Mouse (Mus musculus) frontal cortex, postnatal 10 days (tissue): ENCODE measurements around the gene Serf2.
"Not testable (repeated sequence)": the region's sequence is repeated elsewhere in the genome, so short reads cannot be mapped to it uniquely, and the experiment has no call there.

ENCODE experiments used
- DNase-seq, 2 experiments: peaks; one replicate each; pipeline ENCODE4 v3.0.0; 2022; ENCODE audit warnings: low spot score in 2 of 2, mixed read lengths in 1 of 2

The Serf2 gene

DNA sequence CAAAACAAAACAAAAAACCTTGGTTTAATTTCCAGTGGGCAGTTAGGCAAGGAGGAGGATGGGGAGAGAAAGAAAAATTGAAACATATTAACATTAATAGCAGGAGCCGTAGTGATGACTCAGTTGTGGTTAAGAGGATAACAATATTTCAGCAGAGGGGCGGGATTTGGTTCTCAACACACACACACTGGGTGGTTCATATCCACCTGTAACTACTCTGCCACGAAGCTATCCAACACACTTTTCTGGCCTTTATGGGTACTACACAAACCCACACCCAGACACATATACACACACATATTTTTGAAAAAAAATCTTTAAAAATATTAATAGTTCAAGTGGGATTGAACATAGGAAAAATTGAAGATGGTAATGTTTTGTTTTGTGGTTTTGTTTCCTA lies 2.0 kb upstream of the Serf2 start:
- DNase-seq = no peak

DNA sequence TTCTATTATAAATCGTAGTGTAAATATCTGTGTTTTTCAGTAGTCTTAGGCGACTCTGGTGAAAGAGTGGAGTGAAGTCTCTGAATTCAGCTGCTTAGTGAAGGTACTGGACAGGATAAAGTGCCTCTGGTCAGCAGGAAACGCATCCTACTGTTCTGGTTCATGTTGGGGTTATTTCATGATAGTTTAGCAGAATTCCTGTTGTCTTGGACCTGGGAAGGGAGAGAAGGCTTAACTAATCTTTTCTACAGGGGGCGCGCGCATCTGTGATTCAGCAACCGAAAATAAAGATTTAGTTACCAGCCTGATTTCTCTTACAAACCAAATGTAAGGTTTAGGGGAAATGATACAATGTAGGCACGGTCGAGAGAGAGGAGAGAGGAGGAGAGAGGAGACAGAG lies 859 bp upstream of the Serf2 start:
- no peak for DNase-seq

DNA sequence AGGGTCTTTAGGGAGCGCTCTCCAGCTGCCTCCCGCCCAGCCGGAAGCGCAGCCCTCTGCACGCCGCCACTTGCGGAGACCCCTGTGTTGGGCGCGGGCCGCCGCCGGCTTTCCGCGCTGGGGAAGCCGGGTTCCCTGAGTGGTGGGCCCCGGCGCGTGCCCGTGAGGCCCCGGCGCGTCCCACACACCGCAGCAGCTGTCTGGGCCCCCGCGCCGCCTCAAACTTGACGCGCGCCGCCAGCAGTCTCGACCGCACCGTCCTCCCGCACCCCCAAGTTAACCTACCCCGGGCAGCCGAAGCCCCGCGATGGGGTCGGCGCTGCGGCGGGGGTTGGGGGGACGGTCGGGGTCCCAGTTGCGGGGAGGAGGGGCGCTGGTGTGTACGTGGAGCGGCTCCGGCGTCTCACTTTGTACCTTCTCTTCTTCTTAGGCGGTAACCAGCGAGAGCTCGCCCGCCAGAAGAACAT lies 583 bp downstream of the Serf2 start:
- no peak for DNase-seq

DNA sequence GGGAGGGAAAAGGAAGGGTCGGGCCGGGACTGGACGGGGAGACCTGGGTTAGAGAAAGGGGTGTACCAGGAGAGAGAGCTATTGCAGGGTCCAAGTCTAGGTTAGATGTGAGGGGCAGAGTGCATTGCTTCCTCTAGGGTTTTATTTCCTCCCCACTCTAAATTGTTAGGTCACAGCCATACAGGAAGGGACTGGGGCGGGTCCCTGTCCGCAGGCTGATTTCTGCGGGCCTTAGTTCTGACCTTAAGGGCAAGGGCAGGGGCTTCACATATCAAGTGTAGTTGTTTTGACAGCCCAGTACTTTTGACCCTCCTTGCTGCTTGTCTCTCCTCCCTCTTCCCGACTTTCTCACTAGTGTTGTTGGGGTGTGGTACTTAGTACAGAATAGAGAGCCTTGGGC lies 1.1 kb downstream of the Serf2 start:
- no peak for DNase-seq

DNA sequence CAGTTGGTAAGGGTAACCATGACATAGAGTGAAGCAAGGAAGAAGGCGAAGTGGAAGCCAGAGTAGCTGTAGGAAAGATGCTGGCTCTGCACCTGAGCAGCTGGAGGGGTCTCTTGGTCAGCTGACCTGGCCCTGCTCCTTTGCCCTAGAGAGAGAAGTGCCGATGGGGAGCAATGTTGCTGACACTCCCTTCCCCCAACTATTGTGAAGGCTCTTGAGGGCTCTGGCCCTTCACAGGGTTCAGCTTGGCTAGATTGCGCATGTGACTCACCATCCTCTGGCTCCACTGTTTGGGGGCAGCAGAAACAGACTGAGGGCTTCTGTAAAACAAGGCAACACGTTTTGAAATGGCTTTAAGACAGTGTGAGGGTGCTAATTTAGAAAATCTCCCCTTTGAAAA lies 3.4 kb downstream of the Serf2 start:
- no peak for DNase-seq

DNA sequence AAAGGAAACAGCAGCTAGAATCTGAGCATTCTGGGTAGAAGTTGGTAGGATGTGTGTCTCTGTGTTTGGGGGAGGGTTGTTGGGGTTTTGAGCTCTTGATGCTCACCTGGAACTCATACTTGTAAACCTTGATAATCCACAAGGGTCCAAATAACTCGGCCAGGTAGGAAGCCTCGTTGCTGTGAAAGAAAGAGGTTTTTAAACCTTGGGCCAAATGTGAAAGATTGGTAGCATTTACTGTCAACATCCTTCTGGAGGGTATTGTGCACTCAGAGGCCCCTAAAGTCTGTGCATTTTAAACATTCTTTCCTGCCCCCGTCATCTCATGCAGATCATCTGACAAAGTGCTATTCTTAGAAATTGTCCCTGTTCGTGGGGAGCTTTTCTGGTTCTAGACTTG lies 4.0 kb downstream of the Serf2 start, which contains the start of gene Hypk:
Hypk (plus strand) TSS at position 301 of the 400 bp plus-strand sequence.
- no peak for DNase-seq

DNA sequence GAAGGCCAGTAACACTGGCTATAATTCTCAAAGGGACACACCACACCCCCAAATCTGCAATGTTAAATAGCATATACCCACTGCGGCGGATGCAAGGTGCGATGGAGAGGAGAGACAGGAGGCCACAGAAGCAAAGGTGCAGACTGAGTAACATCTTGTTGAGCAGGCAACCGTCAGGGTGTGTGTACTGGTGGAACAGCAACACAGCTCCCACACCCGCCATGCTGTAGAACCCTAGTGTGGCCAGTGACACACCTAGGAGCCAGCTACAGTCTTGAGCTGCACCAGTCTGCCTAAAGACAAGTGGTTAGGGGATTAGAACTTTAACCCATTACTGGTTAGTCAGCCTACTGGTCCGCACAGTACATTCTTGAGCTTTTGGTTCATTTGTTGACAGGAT lies 4.9 kb downstream of the Serf2 start:
- no peak for DNase-seq

DNA sequence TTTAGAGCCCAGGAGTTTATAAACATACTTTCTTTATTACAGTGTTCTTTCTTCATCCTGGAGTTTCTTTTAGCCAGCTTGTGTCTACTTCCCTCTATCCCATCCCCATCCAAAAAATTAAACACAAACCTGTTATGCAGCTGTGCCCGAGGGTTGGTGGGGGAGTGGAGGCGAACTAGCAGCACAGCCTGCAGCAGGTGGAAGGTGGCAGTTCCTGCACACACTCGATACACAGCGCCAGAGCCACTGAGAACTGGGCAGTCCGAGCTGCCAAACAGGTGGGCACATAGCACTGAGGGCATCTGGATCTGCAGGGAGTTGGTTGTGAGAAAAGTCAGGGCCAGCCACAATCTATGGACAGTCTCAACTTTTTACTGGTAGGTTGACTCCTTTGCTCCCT lies 6.5 kb downstream of the Serf2 start:
- no peak for DNase-seq

DNA sequence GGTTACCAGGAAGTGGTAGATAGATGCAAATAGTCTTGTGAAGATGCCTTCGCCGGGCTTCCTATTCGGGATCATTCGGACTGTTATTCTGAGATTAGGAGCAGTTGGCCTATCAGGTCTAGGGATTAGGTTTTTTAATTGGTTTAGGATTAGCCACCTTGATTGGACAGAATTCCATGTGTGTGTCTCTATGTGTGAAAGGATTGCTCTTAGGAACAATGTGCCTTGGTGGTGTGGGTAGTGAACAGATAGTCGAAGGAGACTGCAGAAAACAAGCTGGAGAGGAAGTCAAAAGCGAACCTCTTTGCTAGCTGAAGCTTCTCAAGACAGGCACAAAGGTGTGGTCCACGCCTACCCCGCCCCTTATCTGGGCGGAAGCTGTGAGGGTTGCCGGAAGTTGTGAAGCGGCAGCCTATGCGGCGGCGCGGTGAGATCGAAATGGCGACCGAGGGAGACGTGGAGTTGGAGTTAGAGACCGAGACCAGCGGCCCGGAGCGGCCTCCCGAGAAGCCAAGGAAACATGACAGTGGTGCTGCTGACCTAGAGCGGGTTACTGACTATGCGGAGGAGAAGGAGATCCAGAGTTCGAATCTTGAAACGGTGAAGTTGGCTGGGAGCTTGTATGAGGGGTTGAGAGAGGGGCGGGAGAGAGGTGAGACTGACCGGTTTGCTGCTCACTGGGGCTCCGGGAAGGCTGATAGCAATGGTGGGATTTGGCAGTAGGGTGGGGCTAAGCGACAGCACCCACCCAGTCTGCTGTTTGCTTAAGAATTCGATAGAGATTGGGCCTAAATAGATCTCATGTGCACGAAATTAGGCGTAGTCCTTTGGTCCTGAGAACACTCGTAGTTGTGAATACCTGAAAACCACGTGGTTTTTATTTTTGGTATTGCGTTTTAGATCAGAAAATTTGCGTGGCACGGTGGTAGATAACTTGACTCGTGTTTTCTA lies 8.0 kb downstream of the Serf2 start, which contains the start of gene Serinc4:
Serinc4 (minus strand) TSS at position 90 of the 951 bp plus-strand sequence.
- peak; percentile 74 to 80 for DNase-seq

DNA sequence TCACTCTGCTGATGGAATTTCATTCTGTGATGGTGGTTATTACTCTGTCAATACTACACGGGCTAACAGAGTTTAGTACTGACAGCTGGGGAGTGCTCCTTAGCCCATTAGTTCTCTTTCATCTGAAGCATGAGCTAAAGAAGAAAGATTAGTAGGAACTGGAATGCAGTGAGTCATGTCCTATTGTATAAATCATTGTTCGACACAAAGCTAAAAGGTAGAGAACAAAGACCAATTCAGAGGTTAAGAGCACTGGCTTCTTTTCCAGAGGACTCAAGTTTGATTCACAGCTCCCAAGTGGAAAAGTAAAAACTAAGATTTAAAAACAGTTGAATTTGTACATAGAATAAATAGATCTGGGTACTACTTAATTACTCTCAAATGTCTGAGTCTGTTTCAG lies 11.1 kb downstream of the Serf2 start:
- no peak for DNase-seq

DNA sequence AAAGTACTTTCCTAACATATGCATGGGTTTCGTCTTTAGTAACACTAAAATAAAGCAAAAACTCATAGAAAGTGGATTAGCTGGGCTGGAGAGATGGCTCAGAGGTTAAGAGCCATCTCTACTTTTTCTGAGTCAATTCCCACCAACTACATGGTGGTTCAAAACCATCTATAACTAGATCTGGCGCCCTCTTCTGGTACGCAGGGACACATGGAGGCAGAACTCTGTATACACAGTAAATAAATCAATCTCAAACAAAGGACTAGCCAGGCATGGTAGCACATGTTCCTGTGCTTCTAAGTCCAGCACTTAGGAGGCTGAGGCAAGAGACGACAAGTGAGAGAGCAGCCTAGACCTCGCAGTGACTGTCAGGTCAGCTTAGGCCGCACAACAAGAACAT lies 20.0 kb downstream of the Serf2 start:
- not testable (repeated sequence) for DNase-seq

DNA sequence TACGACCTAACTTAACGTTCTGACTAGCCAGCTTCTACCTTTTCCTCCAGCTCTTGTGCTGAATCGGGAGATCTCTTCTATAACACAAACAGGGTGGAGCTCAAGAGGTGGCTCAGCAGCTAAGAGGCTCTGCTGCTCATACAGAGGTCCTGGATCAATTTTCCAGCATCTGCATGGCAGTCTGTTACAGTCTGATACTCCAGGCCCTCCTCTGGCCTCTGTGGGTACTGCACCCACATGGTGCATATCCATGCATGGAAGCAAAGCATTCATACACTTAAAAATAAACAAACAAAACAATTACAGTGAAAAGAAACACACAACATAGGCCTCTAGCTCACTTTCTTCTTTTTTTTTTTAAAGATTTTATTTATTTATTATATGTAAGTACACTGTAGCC lies 23.8 kb downstream of the Serf2 start:
- not testable (repeated sequence) for DNase-seq

DNA sequence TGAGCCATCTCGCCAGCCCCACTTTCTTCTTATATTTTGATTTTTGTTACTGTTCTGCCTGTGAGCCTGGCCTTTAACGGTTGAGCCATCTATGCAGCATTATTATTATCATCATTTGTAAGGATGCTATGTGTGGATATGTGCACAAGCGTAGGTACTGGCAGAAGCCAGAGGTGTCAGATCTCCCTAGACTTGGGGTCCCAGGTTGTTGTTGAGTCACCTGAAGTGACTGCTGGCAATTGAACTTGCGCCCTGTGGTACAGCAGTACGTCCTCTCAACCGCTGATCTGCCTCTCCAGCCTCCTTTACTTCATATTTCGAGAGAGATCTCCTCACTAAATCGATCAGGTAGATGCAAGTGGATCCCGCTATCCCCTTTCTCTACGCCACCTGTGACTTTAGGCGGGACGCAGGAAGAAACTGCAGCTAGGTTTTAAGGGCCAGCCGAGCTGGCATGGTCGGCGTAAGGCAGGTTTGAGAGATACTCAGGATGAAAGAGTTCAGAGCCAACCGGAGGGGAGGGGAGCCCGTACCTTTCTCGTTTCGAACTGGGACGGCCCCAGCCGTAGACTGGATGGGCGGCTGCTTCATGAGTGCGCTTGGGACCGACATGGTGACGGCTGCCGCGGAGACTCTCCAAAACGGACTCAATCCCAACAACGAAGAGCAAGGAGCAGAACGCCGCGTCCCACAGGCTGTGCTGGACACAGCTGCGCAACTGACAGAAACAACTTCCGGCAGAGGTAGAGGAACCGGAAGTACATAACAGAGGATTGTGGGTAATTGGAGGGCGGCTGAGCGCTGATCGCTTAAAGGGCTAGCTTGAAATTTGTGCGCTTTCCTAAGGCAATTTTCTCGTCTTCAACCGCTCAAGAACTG lies 24.5 kb downstream of the Serf2 start, which contains the start of gene Mfap1b:
Mfap1b (minus strand) TSS at position 767 of the 879 bp plus-strand sequence.
- DNase-seq = peak; percentile 71 to 74

DNA sequence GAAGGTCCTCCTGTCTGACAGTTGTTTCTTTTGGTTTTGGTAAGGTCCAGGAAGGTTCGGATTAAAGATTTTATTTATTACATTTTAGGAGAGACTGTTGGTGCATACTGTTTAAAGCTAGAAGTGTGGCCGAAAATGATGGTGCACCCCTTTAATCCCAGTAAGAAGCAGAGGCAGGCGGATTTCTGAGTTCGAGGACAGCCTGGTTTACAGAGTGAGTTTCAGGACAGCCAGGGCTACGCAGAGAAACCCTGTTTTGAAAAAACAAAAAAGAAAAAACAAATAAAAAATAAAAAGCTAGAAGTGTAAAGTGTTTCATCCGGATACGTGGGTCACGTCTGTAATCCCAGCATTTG lies 25.2 kb downstream of the Serf2 start:
- DNase-seq = no peak

DNA sequence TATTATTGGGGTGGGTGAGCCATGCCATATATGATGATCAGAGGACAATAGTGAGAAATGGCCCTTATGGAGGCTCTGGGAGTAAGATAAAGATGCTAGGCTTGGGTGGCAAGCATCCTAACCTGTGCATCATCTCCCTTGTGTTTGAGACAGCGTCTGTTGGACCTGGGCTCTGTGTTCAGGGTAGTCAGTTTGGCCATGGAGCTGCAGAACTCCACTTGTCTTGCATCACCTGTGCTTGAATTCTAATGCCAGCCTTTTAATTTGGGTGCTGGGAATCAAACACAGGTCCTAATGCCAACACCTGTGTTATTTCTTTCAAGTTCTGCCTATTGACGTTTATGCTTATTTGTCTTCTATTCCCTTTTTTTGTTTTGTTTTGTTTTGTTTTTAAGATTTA lies 26.3 kb downstream of the Serf2 start:
- not testable (repeated sequence) for DNase-seq

DNA sequence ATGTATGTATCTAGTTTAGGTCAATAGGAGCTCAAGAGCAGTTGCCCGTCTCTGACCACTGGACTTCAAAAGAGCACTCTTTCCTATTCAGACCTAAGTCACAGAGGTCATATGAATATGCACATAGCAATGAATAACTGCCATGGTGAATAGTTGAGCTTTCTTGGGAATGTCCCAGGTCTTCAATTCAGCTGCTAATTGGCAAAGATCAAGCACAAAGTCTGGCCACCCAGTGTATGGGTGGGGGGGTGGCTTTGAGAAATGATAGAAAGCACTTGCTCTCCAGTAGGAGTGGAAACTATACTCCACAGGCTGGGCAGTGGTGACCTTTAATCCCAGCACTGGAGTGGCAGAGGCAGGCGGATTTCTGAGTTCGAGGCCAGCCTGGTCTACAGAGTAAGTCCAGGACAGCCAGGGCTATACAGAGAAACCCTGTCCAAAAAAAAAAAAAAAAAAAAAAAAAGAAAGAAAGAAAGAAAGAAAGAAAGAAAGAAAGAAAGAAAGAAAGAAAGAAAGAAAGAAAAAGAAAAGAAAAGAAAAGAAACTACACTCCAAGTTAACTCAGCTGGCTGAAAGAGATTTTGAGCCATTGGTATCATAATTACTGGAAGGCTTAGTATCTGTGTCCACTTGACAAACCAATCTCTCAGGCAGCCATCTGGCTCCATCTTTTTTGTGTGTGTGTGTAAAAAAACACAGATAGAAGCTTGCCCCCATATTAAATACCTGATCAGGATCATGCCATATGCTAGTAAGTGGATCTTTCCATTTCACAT lies 28.7 kb downstream of the Serf2 start:
- DNase-seq = no peak

DNA sequence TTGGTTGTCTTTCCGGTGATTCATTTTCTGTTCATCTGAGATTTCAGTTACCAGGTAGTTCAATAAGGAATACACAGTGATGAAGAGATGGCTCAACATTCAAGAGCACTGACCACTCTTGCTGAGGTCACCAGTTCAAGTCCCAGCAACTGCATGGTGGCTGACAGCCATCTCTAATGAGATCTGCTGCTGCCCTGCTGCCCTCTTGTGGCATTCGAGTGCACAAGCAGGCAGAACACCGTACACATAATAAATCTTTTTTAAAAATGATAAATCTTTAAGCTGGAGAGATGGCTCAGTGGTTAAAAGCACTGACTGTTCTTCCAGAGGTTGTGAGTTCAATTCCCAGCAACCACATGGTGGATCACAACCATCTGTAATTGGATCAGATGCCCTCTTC lies 31.5 kb downstream of the Serf2 start:
- DNase-seq = no peak

DNA sequence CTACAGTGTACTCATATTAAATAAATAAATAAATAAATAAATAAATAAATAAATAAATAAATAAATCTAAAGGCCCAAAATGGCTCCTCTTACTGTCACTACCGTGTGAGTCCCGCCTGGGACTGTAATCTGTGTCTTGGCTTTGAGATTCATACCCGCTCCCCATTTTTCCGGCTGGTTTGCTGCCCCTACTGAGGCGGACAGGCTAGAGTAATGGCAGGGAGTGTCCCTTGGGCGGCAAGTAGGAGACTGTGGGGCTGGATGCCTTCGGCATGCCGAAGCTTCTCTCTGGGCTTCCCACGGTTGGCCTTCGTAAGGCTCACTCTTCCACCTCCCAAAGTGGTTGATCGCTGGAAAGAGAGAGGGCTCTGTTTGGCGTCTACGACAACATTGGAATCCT lies 31.9 kb downstream of the Serf2 start:
- DNase-seq = not testable (repeated sequence)

DNA sequence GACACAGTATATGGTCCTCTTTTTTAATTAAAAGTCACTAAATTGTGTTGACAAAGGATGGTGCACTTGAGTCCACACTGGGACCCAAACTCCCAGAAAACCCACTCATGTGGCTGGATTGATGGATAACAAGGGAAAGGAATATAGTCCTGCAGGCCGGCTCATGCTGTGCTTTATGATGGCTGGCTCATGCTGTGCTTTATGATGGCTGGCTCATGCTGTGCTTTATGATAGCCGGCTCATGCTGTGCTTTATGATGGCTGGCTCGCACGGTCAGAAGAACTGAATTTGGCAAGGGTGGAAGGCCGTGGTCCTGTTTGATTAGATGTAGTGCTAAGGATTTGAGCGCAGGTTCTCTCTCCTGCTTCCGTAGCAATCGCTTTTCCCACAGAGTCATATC lies 34.6 kb downstream of the Serf2 start:
- no peak for DNase-seq

DNA sequence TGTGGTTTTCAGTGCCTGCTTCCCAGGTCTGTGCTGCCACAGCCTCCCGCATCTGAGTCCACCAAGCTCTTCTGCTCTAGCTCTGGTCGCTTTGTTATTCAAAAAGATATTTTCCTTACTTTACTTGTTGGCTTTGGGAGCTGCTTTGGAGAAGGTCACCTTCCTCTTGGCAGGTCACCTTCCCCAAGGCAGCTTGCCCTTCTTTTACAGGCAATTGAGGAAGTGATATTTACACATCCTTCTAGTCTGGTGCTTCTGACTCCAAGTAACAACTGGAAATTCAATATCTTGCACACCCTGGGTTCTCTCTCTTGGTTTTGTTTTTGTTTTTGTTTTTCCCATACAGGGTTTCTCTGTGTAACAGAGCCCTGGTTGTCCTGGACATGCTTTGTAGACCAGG lies 35.4 kb downstream of the Serf2 start:
- DNase-seq = not testable (repeated sequence)

DNA sequence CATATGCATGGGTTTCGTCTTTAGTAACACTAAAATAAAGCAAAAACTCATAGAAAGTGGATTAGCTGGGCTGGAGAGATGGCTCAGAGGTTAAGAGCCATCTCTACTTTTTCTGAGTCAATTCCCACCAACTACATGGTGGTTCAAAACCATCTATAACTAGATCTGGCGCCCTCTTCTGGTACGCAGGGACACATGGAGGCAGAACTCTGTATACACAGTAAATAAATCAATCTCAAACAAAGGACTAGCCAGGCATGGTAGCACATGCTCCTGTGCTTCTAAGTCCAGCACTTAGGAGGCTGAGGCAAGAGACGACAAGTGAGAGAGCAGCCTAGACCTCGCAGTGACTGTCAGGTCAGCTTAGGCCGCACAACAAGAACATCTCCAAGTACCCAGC lies 52.6 kb downstream of the Serf2 start:
- not testable (repeated sequence) for DNase-seq
